Mouse (Mus musculus) heart, embryonic 10.5 days (tissue): ENCODE data around the gene Mcat. TPM values are rescaled to one million over a fixed set of nuclear protein-coding genes. Genes with fewer than 3 reads are reported as not detected.
A peak's percentile ranks its signal among the peaks of the same experiment; 100 is the strongest.

Experiments used
- DNase-seq: peaks from one replicate; pipeline ENCODE4 v3.0.0-alpha.2; 2017; ENCODE audit warnings: low spot score
- H3K27ac ChIP-seq: fragments of 300-500 bp; sonication (generic); 2 replicates; pipeline ENCODE4 v1.5.1; 2016; ENCODE audit warnings: mild to moderate bottlenecking
- H3K27me3 ChIP-seq: fragments of 300-500 bp; sonication (generic); 2 replicates; pipeline ENCODE4 v1.6.1; 2016; ENCODE audit warnings: mild to moderate bottlenecking; ENCODE audit not compliant: poor library complexity, insufficient read depth, severe bottlenecking
- H3K36me3 ChIP-seq: fragments of 300-500 bp; sonication (generic); 2 replicates; pipeline ENCODE4 v1.6.1; 2016; ENCODE audit warnings: mild to moderate bottlenecking, moderate library complexity
- H3K4me1 ChIP-seq: fragments of 300-500 bp; sonication (generic); 2 replicates; pipeline ENCODE4 v1.6.1; 2016; ENCODE audit warnings: mild to moderate bottlenecking
- H3K4me3 ChIP-seq: fragments of 300-500 bp; sonication (generic); 2 replicates; pipeline ENCODE4 v1.5.1; 2016; ENCODE audit warnings: mild to moderate bottlenecking, moderate library complexity
- H3K9me3 ChIP-seq: fragments of 300-500 bp; sonication (generic); 2 replicates; pipeline ENCODE4 v1.6.1; 2016; ENCODE audit warnings: mild to moderate bottlenecking, moderate library complexity
- WGBS: fragments of 180-500 bp; shearing (Covaris S2); methylation state at CpG from one replicate; pipeline ENCODE4 v1.1.7; 2016; 5-methylcytosine and 5-hydroxymethylcytosine counted together
- polyA plus RNA-seq: library from polyadenylated mRNA; unstranded; fragments of >200 nt; fragmentation: Nextera tagmentation; extraction: Ambion mirVana; gene quantifications from 2 replicates; pipeline ENCODE4 v1.2.1, GENCODE M21; 2016

The Mcat gene
- polyA plus RNA-seq, 1 experiment from 2014 or later, result 40.0 TPM

DNA sequence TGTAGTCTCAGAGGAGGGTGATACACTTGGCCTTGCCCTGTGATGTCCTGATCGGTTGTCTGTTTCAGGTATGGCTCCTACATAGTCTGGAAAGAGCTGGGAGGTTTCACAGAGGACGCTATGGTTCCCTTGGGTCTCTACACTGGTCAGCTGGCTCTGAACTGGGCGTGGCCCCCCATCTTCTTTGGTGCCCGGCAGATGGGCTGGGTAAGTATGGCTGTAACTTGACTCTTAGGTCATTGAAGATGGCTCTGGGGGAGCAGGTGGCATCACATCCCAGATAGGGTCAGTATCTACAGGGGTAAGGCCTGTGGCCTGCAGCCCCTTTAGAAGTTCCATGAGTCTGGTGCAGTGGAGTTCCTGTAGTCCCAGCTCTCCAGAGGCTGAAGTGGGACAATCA, 8.5 kb upstream of the Mcat start:
- Histone ChIP-seq H3K27ac (no peak overlapping the region), H3K4me3 (no peak overlapping the region), H3K4me1 (no peaks in the 10 kb centered on the region), H3K9me3 (no peaks in the 10 kb centered on the region), H3K27me3 (no peaks in the 10 kb centered on the region), H3K36me3 (peaks cover 46% of the 10 kb centered on the region)
- WGBS, result 79% methylated on average over 4 of the region's 4 CpGs
- DNase-seq, result no peak

DNA sequence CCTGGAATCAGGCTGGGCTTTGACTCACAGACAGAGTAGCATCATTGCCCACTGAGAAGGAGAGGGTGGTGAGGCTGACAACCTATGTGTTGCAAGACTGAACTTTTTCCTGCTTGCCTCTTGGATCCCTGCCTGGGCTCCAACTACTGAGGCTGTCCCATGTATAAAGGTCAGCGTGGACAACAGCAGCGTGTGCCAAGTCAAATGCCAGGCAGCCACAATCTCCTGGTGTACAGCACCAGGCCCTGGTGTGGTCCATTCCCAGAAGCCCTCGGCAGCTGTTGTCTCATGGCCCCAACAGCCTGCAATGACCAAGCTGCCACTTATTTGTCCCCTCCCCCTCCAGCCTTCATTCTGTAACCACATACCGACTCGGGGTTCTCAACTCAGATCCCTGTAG, 8.0 kb upstream of the Mcat start:
- Histone ChIP-seq H3K27me3 (no peaks in the 10 kb centered on the region), H3K4me3 (no peak overlapping the region), H3K9me3 (no peaks in the 10 kb centered on the region), H3K36me3 (peaks cover 41% of the 10 kb centered on the region), H3K27ac (no peak overlapping the region), H3K4me1 (no peaks in the 10 kb centered on the region)
- no peak for DNase-seq
- 83% methylated on average over 5 of the region's 5 CpGs for WGBS

DNA sequence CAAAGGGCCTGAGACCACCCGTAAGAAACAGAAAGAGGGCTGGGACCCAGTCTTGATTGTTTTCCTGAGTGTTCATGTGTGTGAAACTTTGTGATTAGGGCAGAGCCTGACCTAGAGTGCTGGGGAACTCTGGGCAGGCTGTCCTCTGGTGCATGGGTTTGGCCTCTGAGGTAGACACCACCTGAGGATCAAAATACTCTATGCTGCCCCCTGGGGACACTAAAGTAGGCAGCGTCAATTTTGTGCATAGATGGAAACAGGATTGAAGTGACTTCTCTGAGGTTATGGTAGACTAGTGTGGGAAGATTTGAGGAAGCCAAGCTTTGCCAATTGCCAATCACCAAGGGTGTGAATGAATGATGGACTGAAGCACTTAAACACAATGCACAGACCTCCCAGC, 7.1 kb upstream of the Mcat start:
- DNase-seq, result no peak
- 0 out of 2 replicates have a peak, but pooled peaks cover under 1% of the 10 kb centered on the region for H3K27me3 ChIP-seq
- H3K4me3 ChIP-seq, result no peak overlapping the region
- H3K36me3 ChIP-seq, result peaks cover 31% of the 10 kb centered on the region
- WGBS, result 67% methylated on average over 2 of the region's 2 CpGs
- 0 out of 2 replicates have a peak, but pooled peaks cover 4% of the 10 kb centered on the region for H3K4me1 ChIP-seq
- H3K9me3 ChIP-seq, result no peaks in the 10 kb centered on the region
- no peak overlapping the region for H3K27ac ChIP-seq

DNA sequence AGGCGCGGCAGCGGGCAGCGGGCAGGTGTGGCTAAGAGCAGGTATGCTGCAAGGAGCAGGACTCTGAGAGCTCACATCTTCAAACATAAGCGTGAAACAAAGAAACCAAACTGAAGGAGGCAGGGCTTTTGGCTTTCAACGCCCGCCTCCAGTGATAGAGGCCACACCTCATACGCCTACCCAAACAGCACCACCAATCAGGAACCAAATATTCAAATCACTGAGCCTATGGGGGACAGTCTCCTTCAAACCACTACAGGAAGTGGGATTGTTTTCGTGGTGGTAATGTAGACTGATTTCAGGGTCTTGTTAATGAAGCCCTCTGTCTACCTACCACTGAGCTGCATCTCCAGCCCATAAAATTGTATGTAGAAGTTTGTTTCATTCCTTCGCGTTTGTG, 6.1 kb upstream of the Mcat start:
- no peak overlapping the region for H3K4me3 ChIP-seq
- H3K27ac ChIP-seq, result no peak overlapping the region
- H3K36me3 ChIP-seq, result peaks cover 22% of the 10 kb centered on the region
- 0 out of 2 replicates have a peak, but pooled peaks cover 7% of the 10 kb centered on the region for H3K4me1 ChIP-seq
- H3K9me3 ChIP-seq, result no peaks in the 10 kb centered on the region
- 0 out of 2 replicates have a peak, but pooled peaks cover 3% of the 10 kb centered on the region for H3K27me3 ChIP-seq
- 45% methylated on average over 11 of the region's 11 CpGs for WGBS
- DNase-seq, result no peak

DNA sequence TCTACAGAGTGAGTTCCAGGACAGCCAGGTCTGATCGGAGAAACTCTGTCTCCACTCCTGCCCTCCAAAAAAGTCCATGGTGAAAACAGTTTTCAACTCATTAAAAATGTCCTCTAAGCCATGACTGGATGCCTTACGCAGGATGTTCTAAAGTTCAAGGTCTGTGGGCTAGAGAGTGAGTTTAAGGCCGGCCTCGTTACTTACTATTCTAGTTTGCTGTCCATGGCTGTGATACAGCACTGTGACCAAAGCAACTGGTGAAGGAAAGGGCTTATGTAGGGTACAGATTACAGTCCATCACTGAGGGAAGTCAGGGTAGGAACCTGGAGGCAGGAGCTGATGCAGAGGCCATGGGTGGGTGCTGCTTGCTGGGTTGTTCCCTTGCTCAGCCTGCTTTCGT, 5.0 kb upstream of the Mcat start:
- peaks cover 10% of the 10 kb centered on the region; the same call in 1 of the 2 replicates for H3K36me3 ChIP-seq
- H3K27ac ChIP-seq, result no peak overlapping the region
- 91% methylated on average over 5 of the region's 5 CpGs for WGBS
- no peaks in the 10 kb centered on the region for H3K9me3 ChIP-seq
- no peak for DNase-seq
- peaks cover 14% of the 10 kb centered on the region; the same call in 1 of the 2 replicates for H3K4me1 ChIP-seq
- 0 out of 2 replicates have a peak, but pooled peaks cover 3% of the 10 kb centered on the region for H3K27me3 ChIP-seq
- H3K4me3 ChIP-seq, result no peak overlapping the region

DNA sequence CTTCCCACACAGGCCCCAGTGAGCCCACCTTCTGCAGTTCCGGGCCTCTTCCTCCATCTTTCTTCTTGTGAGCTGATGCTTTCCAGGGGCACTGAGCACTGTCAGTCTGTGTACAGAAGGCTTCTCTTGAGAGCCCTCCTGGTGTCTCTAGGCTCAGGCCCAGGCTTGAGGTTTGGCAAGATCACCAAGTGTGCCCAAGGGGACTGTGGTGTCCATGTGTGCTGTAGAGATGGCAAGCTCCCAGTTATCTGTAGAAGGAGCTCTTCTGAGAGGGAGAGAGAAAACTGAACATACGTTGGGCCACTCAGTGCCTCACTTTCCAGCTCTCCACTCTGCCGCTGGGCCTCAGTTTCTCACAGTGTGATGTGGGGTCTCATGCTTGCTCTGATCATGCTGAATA, 4.1 kb upstream of the Mcat start:
- DNase-seq, result no peak
- Histone ChIP-seq H3K27me3 (0 out of 2 replicates have a peak, but pooled peaks cover 3% of the 10 kb centered on the region), H3K4me3 (no peak overlapping the region), H3K27ac (no peak overlapping the region), H3K36me3 (peaks cover 9% of the 10 kb centered on the region; the same call in 1 of the 2 replicates), H3K9me3 (no peaks in the 10 kb centered on the region), H3K4me1 (peaks cover 23% of the 10 kb centered on the region; the same call in 1 of the 2 replicates)
- 84% methylated on average over 3 of the region's 3 CpGs for WGBS

DNA sequence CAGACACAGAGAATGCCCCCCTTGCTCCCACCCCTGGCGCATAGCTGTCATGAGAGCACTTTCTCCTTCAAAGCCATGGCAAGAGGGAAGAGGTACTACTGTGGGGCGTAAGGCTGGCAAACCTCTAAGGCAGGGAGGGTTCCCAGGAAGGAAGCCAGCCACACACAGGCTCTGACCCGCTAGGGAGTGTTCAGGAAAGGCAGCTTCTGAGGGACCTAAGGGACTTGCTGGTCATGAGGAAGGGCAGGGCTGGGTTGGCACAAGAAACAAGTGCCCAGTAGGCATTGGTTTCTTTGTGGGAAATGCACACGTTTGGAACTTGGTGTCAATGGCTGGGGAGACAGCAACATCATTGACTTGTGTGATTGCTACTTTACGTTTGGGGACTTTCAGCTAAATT, 2.4 kb upstream of the Mcat start:
- 75% methylated on average over 5 of the region's 5 CpGs for WGBS
- H3K27me3 ChIP-seq, result 0 out of 2 replicates have a peak, but pooled peaks cover 3% of the 10 kb centered on the region
- no peaks in the 10 kb centered on the region for H3K36me3 ChIP-seq
- H3K9me3 ChIP-seq, result no peaks in the 10 kb centered on the region
- H3K27ac ChIP-seq, result peak overlapping the region; percentile 36; the same call in 1 of the 2 replicates
- no peak overlapping the region for H3K4me3 ChIP-seq
- peaks cover 23% of the 10 kb centered on the region; the same call in 1 of the 2 replicates for H3K4me1 ChIP-seq
- DNase-seq, result no peak

DNA sequence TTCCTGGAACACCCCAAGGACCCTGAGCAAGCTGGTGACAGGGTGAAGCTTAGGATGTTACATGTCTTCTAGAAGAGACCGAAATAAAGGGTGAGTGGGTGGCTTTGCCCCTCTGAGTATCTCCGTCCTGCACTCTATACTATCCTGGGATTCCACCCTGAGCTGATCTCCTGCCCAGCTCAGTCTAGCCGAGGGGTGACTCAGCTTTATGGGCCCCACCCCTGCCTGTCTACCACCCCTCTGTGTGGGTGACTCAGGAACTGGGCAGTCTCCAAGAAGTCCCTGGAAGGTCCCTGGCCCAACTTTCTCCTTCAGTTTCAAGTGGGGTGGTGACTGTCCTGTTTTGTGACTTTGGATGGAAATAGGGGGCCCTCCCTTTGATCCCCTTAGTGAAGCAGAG, 1.8 kb upstream of the Mcat start:
- peak overlapping the region; percentile 42; the same call in 1 of the 2 replicates for H3K27ac ChIP-seq
- no peak overlapping the region for H3K4me3 ChIP-seq
- 69% methylated on average over 3 of the region's 3 CpGs for WGBS
- H3K27me3 ChIP-seq, result 0 out of 2 replicates have a peak, but pooled peaks cover 3% of the 10 kb centered on the region
- H3K36me3 ChIP-seq, result no peaks in the 10 kb centered on the region
- H3K9me3 ChIP-seq, result no peaks in the 10 kb centered on the region
- peaks cover 23% of the 10 kb centered on the region; the same call in 1 of the 2 replicates for H3K4me1 ChIP-seq
- peak; percentile 84 for DNase-seq

DNA sequence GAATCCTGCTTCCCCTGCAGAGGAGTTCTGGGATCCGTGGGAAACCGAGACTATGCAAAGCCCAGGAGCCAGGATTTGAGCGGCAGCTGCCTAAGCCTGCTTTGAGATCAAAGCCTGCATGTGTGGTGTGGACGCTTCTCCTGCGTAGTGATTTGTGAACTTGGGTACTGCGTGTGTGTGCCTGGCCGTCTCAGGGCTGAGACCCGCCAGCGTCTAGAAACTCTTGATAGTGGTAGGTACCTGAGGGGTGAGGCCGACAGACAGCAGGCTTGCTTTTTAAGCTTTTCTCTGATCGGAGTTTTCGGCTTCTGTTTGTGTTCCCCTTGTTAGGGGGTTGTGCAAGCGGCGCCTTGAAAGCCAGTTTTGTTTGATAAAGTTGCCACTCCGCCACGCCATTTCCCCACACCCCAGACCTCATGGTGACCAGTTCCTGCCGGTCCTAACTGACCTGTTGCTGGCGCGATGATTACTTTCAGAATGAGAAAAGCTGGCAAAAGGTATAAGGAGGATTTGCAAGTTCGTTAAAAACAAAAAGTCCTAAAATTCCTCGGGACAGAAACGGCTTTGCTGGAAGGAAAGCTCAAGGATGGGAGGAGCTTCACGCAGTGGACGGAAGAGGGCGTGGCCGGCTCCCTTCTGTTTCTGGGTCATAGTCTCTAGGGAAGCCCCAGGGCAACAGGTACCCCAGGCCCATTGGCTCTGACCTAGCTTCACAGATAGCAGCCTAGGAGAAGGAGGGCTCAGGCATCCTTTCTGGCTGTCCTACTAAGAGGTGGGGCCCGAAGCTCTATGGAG, 467 bp upstream of the Mcat start:
- Histone ChIP-seq H3K27me3 (0 out of 2 replicates have a peak, but pooled peaks cover 3% of the 10 kb centered on the region), H3K9me3 (no peaks in the 10 kb centered on the region), H3K4me1 (peaks cover 23% of the 10 kb centered on the region; the same call in 1 of the 2 replicates), H3K4me3 (peak overlapping the region; percentile 69), H3K27ac (peak overlapping the region; percentile 87), H3K36me3 (no peaks in the 10 kb centered on the region)
- 2% methylated on average over 27 of the region's 27 CpGs for WGBS
- DNase-seq, result peak; percentile 87

DNA sequence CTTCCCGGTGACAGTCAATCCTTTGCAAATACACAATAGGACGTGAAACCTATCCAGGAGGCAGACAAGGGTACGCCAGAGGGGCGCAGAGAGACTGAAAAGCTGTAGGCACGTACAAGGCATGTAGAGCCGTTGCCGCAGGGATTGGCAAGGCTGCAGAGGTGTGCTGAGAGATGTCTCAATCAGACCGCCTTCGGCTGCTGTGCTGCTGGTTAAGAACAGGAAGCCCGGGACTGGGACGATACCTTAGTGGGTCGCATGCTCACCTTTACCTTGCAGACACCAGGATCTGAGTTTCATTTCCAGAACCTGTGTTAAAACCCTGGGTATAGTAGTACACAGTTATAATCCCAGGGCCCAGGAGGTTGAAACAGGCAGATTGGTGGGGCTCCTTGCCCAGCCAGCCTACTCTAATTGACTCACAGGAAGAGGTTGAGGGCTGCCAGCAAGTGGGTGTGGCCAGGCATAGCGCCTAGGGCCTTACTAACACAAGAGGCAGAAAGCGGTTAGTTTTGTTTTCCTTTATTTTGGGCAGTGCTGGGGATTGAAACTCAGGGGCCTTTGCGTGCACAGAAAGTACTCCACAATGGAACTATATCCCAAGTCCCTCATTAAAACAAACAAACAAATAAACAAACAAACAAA, 839 bp downstream of the Mcat start:
- DNase-seq, result no peak
- 27% methylated on average over 15 of the region's 15 CpGs for WGBS
- Histone ChIP-seq H3K9me3 (no peaks in the 10 kb centered on the region), H3K36me3 (no peaks in the 10 kb centered on the region), H3K27ac (peak overlapping the region; percentile 87; the same call in 1 of the 2 replicates), H3K4me1 (peaks cover 23% of the 10 kb centered on the region; the same call in 1 of the 2 replicates), H3K4me3 (peak overlapping the region; percentile 69), H3K27me3 (0 out of 2 replicates have a peak, but pooled peaks cover 3% of the 10 kb centered on the region)

DNA sequence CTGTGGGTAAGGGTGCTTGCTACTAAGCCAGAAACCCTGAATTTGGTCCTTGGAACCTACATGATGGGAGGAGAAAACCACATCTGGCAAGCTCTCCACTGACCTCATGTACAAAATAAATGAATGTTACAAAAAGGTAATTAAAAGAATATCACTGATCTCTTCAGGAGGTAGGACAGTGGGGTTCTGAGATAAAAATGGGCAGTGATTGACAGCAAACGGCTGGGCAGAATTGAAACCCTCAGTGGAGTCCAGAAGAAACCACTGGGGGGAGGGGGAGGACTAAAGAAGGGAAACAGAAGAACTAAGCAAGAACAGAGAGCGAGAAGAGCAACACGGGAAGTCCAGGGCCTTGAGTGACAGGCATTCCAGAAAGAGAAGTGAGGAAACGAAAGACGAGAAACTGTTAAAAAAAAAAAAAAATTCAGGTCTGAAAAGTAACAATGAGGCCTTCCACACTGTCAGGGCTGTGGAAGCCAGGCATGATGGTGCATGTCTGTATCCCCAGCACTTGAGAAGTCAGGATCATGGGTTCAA, 2.6 kb downstream of the Mcat start:
- H3K27ac ChIP-seq, result no peak overlapping the region
- WGBS, result 55% methylated on average over 5 of the region's 5 CpGs

DNA sequence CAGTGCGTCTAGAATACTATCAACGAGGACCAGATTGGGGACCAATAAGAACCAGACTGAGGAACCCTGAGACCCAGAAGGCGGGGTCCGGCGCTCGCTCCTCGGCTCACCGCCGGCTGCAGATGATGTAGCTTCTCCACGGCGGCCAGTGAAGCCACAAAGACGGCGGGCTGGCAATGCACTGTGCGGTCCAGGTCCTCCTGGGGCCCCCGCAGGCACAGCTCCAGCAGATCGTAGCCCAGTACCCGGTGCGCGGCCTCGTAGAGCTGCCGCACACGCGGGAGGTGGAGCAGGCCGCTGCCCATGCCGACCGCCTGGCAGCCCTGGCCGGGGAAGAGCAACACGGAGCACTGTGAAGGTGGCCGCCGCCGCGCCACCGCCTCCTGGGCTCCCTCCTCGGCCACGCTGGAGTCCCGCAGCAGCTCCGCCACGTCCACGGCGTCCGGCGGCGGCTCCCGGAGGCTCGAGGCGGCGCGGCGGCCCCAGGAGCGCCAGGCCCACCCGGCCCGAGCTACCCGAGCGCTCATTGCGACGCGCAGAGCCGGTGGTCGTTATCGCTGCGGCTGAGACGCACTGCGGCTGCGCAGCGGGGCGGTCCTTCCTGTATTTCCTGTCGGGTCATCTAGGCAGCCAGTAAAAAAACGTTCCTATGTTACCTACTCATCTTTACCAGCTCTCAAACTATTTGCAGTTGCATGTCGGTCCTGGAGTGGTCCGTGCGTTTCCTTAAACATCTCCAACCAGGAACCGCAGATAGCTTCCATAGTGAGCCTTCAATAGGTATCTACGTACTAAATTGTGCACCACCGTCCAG, 8.2 kb downstream of the Mcat start:
- H3K4me1 ChIP-seq, result peaks cover 12% of the 10 kb centered on the region
- H3K36me3 ChIP-seq, result peaks cover 28% of the 10 kb centered on the region
- H3K27ac ChIP-seq, result peak overlapping the region; percentile 96
- DNase-seq, result peak; percentile 95
- H3K9me3 ChIP-seq, result no peaks in the 10 kb centered on the region
- H3K27me3 ChIP-seq, result no peaks in the 10 kb centered on the region
- peak overlapping the region; percentile 97 for H3K4me3 ChIP-seq
- WGBS, result under 1% methylated on average over 74 of the region's 74 CpGs

More for the DNA sequence above, 2.6 kb downstream of the Mcat start:
- Histone ChIP-seq H3K36me3 (no peaks in the 10 kb centered on the region), H3K27me3 (0 out of 2 replicates have a peak, but pooled peaks cover 3% of the 10 kb centered on the region), H3K4me3 (no peak overlapping the region), H3K4me1 (peaks cover 23% of the 10 kb centered on the region; the same call in 1 of the 2 replicates), H3K9me3 (no peaks in the 10 kb centered on the region)
- no peak for DNase-seq
